Mouse (Mus musculus) bone marrow macrophage, adult 2 months (primary cell): Measurements from ENCODE around the gene Zfp428. TPM values are rescaled to one million over a fixed set of nuclear protein-coding genes. Genes with fewer than 3 reads are reported as not detected.

Experiments
- H3K27ac ChIP-seq: 2 replicates; pipeline ENCODE4 v1.5.1; 2012; ENCODE audit warnings: low read depth, low read length; ENCODE audit not compliant: insufficient read depth
- H3K4me1 ChIP-seq: 2 replicates; pipeline ENCODE4 v1.6.1; 2012; ENCODE audit warnings: low read length; ENCODE audit not compliant: control insufficient read depth, insufficient read depth
- H3K4me3 ChIP-seq: 2 replicates; pipeline ENCODE4 v1.5.1; 2012; ENCODE audit warnings: mild to moderate bottlenecking, low read length, moderate library complexity; ENCODE audit not compliant: insufficient read depth
- CTCF ChIP-seq: IDR thresholded peaks from 2 replicates; pipeline ENCODE4 v1.5.1; 2012; ENCODE audit warnings: low read depth, mild to moderate bottlenecking, low read length, moderate library complexity
- POLR2A ChIP-seq: IDR thresholded peaks from 2 replicates; pipeline ENCODE4 v1.6.1; 2012; ENCODE audit warnings: mild to moderate bottlenecking, low read depth, low read length, borderline replicate concordance
- polyA plus RNA-seq: library from polyadenylated mRNA; stranded (reverse); fragments of >200 nt; gene quantifications from 2 replicates; pipeline ENCODE4 v1.2.4, GENCODE M21; 2012; ENCODE audit not compliant: missing spikeins, insufficient read depth, insufficient read length

Zfp428 gene
- 0.69 TPM in 1 of 2 replicates, not detected in the other for polyA plus RNA-seq

- Histone ChIP-seq H3K27ac (peak within 1 kb of the TSS; percentile 70), H3K4me1 (peaks cover 15% of the 10 kb centered on the region), H3K4me3 (peak within 1 kb of the TSS; percentile 89)
- TF ChIP-seq POLR2A (no peak; the same call in 1 of the 2 replicates), CTCF (no peak)
Observed at GRCm38 (mm10) chr7:24506838-24507725, at the start of gene Zfp428. Zfp428 (plus strand) TSS chr7:24507006.

GRCm38 (mm10) chr7:24457726-24458370 lies 49.0 kb upstream of the Zfp428 start:
- H3K4me3 ChIP-seq, result no peak overlapping the region
- TF ChIP-seq POLR2A (no peak), CTCF (no peak)
- H3K4me1 ChIP-seq, result peaks cover 40% of the 10 kb centered on the region
- no peak overlapping the region for H3K27ac ChIP-seq

- Histone ChIP-seq H3K4me3 (no peak overlapping the region), H3K4me1 (peaks cover 43% of the 10 kb centered on the region), H3K27ac (no peak overlapping the region)
- TF ChIP-seq CTCF (no peak), POLR2A (no peak)
Observed at GRCm38 (mm10) chr7:24459440-24459839, 47.4 kb upstream of the Zfp428 start.

GRCm38 (mm10) chr7:24459843-24460242 lies 47.0 kb upstream of the Zfp428 start:
- H3K4me3 ChIP-seq, result no peak overlapping the region
- peaks cover 46% of the 10 kb centered on the region for H3K4me1 ChIP-seq
- TF ChIP-seq CTCF, result no peak
- TF ChIP-seq POLR2A, result no peak
- H3K27ac ChIP-seq, result no peak overlapping the region

GRCm38 (mm10) chr7:24461376-24462051 lies 45.3 kb upstream of the Zfp428 start:
- TF ChIP-seq CTCF (no peak), POLR2A (no peak)
- Histone ChIP-seq H3K4me3 (no peak overlapping the region; the same call in 1 of the 2 replicates), H3K27ac (0 out of 2 replicates have a peak overlapping the region, but pooled peaks have one; percentile 4), H3K4me1 (peaks cover 48% of the 10 kb centered on the region)

GRCm38 (mm10) chr7:24462388-24463319 lies 44.2 kb upstream of the Zfp428 start, which contains the start of gene Plaur:
Plaur (plus strand) TSS chr7:24462484.
- Histone ChIP-seq H3K4me1 (peaks cover 54% of the 10 kb centered on the region), H3K4me3 (peak within 1 kb of the TSS; percentile 66), H3K27ac (peak within 1 kb of the TSS; percentile 80)
- TF ChIP-seq POLR2A (no peak), CTCF (no peak)

GRCm38 (mm10) chr7:24466835-24467234 lies 40.0 kb upstream of the Zfp428 start:
- TF ChIP-seq POLR2A, result no peak
- Histone ChIP-seq H3K4me3 (no peak overlapping the region), H3K27ac (no peak overlapping the region)

GRCm38 (mm10) chr7:24467886-24468285 lies 38.9 kb upstream of the Zfp428 start:
- Histone ChIP-seq H3K27ac (no peak overlapping the region), H3K4me3 (no peak overlapping the region), H3K4me1 (peaks cover 24% of the 10 kb centered on the region)
- TF ChIP-seq CTCF, result no peak
- no peak for TF ChIP-seq POLR2A

More at GRCm38 (mm10) chr7:24466835-24467234, 40.0 kb upstream of the Zfp428 start:
- H3K4me1 ChIP-seq, result peaks cover 27% of the 10 kb centered on the region

GRCm38 (mm10) chr7:24469126-24469525 lies 37.7 kb upstream of the Zfp428 start:
- Histone ChIP-seq H3K27ac (no peak overlapping the region), H3K4me3 (no peak overlapping the region), H3K4me1 (peaks cover 24% of the 10 kb centered on the region)
- peak; percentile 67 for TF ChIP-seq CTCF
- no peak for TF ChIP-seq POLR2A
